Mouse (Mus musculus): ENCODE results near the gene Wwox.

The Wwox gene

GRCm38 (mm10) chr8:115195334-115195733, 755.9 kb downstream of the Wwox start:
- no peak for DNase-seq

DNA sequence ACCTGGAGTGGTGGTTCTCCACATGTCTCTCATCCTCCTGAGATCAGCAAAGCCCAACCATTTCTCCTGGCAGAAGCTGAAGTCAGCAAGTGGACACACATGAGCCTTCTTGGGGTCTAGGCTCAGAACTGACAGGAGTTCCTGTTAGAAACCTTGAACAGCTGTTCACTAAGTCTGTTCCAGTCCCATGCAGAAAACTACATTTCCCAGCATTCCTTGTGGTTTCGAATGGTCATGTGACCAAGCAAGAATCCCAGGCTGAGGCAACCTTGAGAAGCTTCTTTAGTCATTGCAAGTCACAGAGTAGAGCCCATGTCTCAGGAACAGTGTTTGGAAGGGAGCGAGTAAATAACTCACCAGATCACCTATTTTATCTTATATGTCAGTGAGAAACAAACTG, 757.4 kb downstream of the Wwox start:
- no peak for DNase-seq

- no peak for DNase-seq
Observed at GRCm38 (mm10) chr8:115199204-115199603, 759.7 kb downstream of the Wwox start.

- no peak for DNase-seq
Observed at GRCm38 (mm10) chr8:115199616-115200150, 760.2 kb downstream of the Wwox start.

GRCm38 (mm10) chr8:115201726-115202125, 762.3 kb downstream of the Wwox start:
- DNase-seq: no peak

DNA sequence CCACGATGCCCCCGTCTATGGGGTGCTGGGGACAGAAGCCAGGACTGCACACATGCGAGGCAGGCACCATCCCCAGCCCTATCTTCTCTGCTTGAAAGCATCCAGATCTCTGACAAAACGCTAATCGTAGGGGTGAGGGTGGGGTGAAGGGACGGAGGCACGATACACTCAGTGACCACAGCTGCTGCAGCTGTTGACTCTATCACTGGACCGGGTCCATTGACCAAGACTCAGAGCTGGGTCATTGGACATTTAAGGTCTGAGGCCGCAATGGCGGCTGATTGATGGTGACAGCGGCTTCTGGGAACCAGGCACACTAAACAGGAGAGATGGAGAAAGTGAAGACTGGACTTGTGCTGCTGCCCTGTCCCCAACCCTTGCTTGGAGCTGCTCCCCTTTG, 768.0 kb downstream of the Wwox start:
- no peak for DNase-seq

- no peak for DNase-seq
Observed at GRCm38 (mm10) chr8:115208415-115209192, 769.1 kb downstream of the Wwox start.

DNA sequence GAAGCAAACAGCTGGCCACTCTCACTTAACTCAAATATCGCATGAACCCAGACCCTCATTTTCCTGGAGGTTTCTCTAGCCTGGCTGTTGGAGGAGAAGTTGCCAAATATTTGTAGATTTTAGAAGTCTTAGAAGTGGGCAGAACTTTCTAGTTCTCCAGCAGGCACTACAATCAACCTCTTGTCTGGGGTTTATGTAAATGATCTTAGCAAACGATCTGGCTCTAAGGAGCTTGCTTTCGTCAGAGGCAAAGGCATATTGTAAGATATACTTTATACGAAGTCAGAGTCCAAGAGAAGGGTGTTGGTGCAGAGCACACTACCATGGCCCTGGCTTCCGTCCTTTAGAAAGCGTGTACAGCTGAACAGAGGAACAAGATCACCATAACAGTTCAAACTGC, 770.6 kb downstream of the Wwox start:
- DNase-seq: no peak

DNA sequence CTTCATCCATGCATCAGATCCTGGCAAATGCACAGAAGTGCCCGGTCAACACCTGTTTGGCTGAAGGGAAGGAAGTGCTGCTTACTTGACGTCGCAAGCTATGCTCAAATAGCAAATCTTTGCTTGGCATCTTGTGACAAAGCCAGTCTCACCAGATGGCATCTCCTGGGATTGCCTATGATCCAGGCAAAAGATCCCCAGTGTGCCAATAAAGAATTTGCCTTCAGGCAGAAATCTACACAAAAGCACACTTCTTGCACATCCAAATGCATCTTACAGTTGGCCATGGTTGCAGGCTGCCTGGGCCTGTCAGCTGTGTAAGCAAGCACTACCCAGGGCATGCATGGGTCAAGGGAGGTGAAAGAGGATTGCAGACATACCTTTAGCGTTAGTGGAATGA, 773.7 kb downstream of the Wwox start:
- DNase-seq: no peak

DNA sequence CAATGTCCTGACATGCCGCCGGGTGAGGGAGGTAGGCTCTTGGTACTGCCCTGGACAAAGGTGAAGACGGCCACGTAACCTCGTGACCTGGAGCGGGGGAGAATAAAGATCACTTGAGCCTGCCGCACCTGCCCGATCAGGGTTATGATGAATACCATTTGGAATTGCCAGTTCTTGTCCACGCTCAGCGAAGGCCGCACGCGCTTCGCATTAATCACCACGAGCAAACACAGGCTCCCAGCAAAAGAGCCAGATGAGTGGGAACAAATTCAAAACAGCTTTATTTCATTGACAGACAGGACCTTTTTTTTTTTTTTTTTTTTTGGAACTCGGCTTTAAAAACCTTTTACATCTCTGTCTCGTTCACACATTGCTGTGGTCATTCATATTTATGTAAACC, 775.4 kb downstream of the Wwox start:
- DNase-seq: no peak

DNA sequence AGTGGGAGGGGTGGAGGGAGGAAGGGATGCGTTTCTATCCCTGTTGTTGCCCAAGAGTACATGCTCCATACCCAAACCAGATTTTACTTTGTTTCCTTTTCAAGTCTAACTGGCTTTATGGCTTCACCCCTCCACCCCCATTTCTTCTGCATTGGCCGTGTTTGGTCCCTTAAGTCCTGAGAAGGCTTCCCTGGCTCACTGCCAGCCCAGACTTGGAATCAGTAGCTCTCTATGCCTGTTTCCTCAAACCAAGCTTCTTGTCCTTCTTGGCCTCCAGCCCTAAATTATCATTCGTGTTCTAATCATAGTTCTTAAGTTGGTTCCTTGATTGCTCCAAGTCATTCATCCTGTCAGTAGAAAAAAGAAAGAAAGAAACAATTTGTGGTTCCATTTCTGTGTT, 777.3 kb downstream of the Wwox start:
- DNase-seq: peak; percentile 8

GRCm38 (mm10) chr8:115222545-115222944, 783.1 kb downstream of the Wwox start:
- no peak for DNase-seq

DNA sequence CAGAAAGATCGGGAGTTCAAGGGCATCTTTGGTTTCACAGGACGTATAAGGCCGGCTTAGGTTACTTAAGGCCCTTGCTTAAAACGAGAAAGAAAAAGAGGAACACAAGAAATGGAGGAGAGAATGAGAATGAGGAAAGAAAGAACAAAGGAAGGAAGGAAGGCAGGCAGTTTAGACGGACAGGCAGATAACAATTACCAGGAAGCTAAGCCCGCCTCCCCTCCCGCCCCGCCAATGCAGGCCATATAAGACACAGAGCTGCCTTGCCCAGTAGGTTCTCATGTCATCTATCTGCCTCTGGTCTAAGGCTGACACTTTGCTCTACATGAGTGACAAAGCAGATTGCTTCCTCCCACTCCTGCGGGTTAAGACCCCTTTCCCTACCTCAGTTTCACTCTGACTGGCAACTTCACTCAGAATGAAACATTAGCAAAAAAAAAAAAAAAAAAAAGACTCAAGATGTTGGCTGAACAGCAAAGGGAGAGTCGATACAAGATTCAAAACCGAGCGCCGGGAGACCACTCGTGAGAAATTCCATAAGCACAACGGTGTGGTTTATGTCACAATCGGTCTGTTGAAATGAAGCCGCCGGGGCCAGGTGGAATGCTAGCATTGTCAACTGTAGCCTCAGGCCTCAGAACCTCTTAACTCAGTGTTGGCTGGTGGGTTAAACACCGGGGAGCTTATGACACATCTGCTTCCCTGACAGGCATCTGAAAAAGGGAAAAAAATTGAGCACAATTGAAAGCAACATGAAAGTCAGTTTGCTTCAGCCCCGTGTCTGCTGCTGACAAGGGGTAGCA, 787.5 kb downstream of the Wwox start:
- DNase-seq: no peak

DNA sequence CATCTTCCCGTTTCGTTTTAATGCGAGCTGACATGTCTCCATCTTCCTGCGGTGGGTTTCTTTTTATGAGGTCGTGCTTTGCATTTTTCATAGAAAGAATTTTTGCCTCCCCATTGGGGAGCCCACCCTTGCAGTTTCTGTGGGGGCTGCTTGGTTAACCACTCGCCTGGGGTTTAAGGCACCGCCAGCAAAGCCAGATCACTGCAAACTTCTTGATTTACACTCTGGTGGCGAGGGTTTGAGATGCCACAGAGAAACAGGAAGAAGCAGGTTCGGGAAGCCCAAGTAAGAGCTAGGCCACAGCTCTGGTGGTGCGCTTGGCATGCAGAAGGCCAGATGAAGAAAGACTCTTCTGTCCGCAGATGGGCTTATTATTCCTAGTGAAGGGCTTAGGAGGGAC, 789.4 kb downstream of the Wwox start:
- DNase-seq: no peak

DNA sequence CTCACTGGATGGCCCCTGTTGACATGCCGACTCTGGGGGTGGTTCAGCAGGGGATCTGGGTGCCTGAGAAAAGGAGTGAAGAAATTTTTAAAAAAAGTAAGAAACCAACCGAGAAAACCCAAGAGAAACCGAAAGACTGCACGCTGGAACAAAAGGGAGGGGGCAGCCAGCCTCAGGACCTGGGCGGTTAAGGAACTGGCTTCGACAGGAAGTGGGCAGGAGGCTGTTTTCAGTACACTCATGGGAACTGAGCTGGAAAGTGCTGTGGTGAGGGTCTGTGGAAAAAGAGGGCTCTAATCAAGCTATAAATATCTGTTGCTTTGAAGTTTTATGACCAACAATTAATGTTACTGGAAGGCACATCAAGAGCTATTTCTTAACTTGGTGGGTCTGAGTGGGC, 794.6 kb downstream of the Wwox start:
- no peak for DNase-seq

GRCm38 (mm10) chr8:115237596-115237995, 798.1 kb downstream of the Wwox start:
- no peak for DNase-seq

GRCm38 (mm10) chr8:115243465-115244027, 804.1 kb downstream of the Wwox start:
- DNase-seq: no peak

DNA sequence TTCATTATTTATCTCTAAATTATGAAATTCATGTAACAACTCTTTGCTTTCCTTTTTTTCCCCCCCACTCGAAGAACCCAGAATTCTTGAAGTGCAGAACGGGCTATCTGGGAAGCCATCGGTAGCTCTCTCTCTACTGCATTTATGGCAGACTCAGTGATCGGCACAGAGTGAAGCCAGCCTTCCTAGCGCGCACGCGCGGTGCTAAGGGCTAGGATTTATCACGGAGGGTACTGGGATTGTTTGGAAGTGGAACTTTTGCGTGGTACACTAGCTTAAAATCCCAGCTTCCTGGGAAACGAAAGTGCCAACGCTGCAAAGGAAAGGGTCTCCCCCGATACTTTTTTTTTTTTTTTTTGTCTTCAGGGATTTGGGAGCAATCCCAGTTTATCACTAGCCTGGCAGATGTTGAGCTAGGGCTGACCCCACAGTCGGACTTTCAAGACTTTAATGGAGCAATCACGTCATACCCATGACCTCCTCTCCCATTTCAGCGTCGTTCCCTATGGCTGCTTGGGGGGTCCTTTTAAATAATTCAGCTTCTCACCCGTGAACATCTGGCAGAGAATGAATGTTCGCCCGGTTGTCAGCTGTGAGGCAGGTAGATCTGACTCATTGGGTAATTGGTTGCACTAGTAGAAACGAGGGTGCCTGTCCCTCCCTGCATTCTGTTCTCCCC, 810.4 kb downstream of the Wwox start:
- DNase-seq: peak; percentile 14

- no peak for DNase-seq
Observed at GRCm38 (mm10) chr8:115255550-115255949, 816.1 kb downstream of the Wwox start.

- no peak for DNase-seq
Observed at GRCm38 (mm10) chr8:115257417-115257816, 818.0 kb downstream of the Wwox start.

DNA sequence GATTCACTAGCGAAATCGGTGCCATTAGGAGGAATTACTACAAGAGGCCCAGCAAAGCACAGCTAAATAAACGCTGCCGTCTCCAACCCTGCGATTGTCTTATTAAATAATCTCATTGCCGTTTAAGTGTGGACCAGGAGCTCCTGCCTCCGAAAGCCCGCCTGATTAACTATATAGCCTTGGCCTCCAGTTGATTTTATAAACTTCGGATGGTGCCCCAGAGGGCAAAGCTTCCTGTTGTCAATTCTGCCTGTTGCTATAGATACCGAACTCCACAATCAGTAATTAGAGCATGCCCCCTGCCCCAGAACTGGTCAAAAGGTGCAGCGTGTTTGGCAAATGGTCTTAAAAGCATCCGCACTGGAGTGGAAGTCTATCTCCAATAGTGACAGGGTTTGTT, 820.4 kb downstream of the Wwox start:
- no peak for DNase-seq

DNA sequence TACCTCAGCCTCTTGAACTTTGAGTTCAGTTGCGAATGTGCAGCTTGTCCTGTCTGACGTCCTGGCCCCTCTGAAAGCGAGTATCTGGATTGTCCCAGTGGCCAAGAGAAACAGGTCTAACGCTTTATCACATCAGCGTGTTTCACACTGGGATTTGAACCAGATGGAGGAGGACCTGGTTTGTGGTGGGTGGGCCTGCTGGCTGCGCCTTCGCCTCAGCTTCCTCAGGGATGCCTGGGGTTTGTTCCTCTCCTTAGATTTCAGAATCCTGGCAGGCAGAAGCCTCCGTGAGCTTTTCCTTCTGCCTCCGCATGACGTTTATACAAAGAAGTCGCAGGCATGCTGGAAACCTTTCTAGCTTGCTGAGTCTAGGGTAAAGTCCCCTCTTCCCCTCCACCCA, 827.7 kb downstream of the Wwox start:
- DNase-seq: no peak

- no peak for DNase-seq
Observed at GRCm38 (mm10) chr8:115269601-115270000, 830.1 kb downstream of the Wwox start.
